Comparison of ENCODE assay signal across 27 mouse cellular contexts in the genomic region with DNA sequence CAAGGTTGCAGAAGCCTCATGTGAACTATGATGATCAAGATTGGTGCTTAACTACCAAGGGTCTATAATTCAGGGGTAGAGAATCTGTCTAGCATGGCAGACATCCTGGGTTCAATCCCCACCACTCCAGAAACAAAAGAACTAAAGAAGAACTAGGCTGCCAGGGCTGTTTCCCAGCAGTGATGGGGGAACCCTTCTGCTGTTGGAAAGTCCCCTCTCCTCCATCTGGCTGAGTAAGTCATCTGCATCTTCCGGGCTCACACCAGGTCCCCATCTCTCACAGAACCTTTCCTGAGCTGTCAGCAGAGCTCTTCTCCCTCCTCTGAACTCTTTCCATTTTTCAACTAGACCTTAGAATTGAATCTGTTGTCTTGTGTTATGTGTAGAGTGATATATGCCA. TPM values are rescaled to one million over a fixed set of nuclear protein-coding genes. Genes with fewer than 3 reads are reported as not detected.
DNase-seq lines count a peak whose midpoint lies in the region; ATAC-seq lines count a peak whose summit lies in the region.
"Had no signal": no experiment of that assay in that cellular context is flagged by ENCODE, and none has a peak within 500 bp of the region (broad histone marks: within the 10 kb centered on the region; RNA-seq: fewer than 3 reads in every experiment).

No protein-coding gene starts in this region.

- no peaks in the 10 kb centered on the region for H3K27me3 ChIP-seq in splenic B cell, adult 2 months (ENCODE audit: control insufficient read depth, insufficient read depth, low read length, poor library complexity, severe bottlenecking)
- H3K27me3 ChIP-seq: embryonic facial prominence, embryonic 13.5 days; forebrain, embryonic 12.5 days; forebrain, embryonic 15.5 days; heart, embryonic 13.5 days; hindbrain, embryonic 13.5 days; Patski had no signal

- intact Hi-C loops in left cerebral cortex, postnatal 4 days (cut with DNase I): no loop called here

- peak; percentile 70 for ATAC-seq in activated CD4-positive, CD25-positive, alpha-beta regulatory T cell, adult 4 months
- ATAC-seq: forebrain, embryonic 15.5 days; hindbrain, embryonic 16.5 days; intestine, postnatal 0 days; Patski had no signal

- DNase-seq in CD4-positive, CD25-positive, alpha-beta regulatory T cell, adult 2 months (ENCODE audit: low read depth, low spot score): peak; percentile 65
- peak; percentile 50 for DNase-seq in splenic B cell, adult 2 months (ENCODE audit: low read depth, low spot score)
- no peak for DNase-seq in lung, adult 18-20 months
- no peak for DNase-seq in left cerebral cortex, postnatal 4 days
- no peak for DNase-seq in left cerebral cortex, adult 9 months (ENCODE audit: low spot score in 2 of 2)
- DNase-seq: adrenal gland, adult 2 months; adrenal gland, postnatal 14 days; cerebellum, adult 11 months; cerebellum, adult 8-10 months; cerebellum, postnatal 10 days; cerebellum, postnatal 36 days; embryo, embryonic 11 days; gastrocnemius, postnatal 10 days; gastrocnemius, postnatal 36 days; heart, adult 2 months; heart, postnatal 14 days had no signal

- no peaks in the 10 kb centered on the region; the same call in 1 of the 2 replicates for H3K36me3 ChIP-seq in splenic B cell, adult 2 months (ENCODE audit: control insufficient read depth, insufficient read depth, low read length, poor library complexity, severe bottlenecking)
- H3K36me3 ChIP-seq: embryonic facial prominence, embryonic 10.5 days; embryonic facial prominence, embryonic 13.5 days; forebrain, embryonic 12.5 days; forebrain, embryonic 15.5 days; G1E; heart, embryonic 13.5 days; hindbrain, embryonic 13.5 days had no signal

RNA-seq across cellular contexts. Expression of a gene that starts 45.9 kb away (rescaled TPM):
- polyA plus RNA-seq in activated CD4-positive, CD25-positive, alpha-beta regulatory T cell, adult 4 months (2017; shearing (Covaris generic)): 10 to 100 TPM; 25.8 to 27.8 TPM
- 1 to 10 TPM; 5.2 to 6.1 TPM for total RNA-seq in left cerebral cortex, postnatal 4 days (2021)

Comparison
In these comparisons a context has a peak if more than half of its experiments do, and no peak if none do; other contexts are left out.
1. DNase-seq: peak in CD4-positive, CD25-positive, alpha-beta regulatory T cell, adult 2 months (single experiment) and splenic B cell, adult 2 months (single experiment); none in lung, adult 18-20 months (0 of 2), left cerebral cortex, postnatal 4 days (single experiment) and left cerebral cortex, adult 9 months (0 of 2).